Mouse (Mus musculus) liver, postnatal 0 days (tissue): ENCODE measurements around the gene Map2k2. TPM values are rescaled to one million over a fixed set of nuclear protein-coding genes. Genes with fewer than 3 reads are reported as not detected.

ENCODE experiments used
- ATAC-seq: fragments of 200-750 bp; cut with Nextera tagmentation; 2 replicates; pipeline ENCODE4 v1.8.0; 2017; ENCODE audit warnings: mild to moderate bottlenecking, moderate library complexity
- DNase-seq: peaks from one replicate; pipeline ENCODE4 v3.0.0-alpha.2; 2016
- H3K27ac ChIP-seq: fragments of 300-500 bp; sonication (generic); 2 replicates; pipeline ENCODE4 v1.5.1; 2014; ENCODE audit warnings: antibody characterized with exemption, moderate library complexity, mild to moderate bottlenecking, low read depth
- H3K27me3 ChIP-seq: fragments of 300-500 bp; sonication (generic); 2 replicates; pipeline ENCODE4 v1.6.1; 2014; ENCODE audit warnings: low read length, control low read depth, mixed read lengths; ENCODE audit not compliant: insufficient read depth
- H3K36me3 ChIP-seq: fragments of 300-500 bp; sonication (generic); replicated peaks from 2 replicates; pipeline ENCODE4 v1.6.1; 2014; ENCODE audit warnings: mild to moderate bottlenecking, control low read depth, low read length, moderate library complexity, mixed read lengths; ENCODE audit not compliant: insufficient read depth
- H3K4me1 ChIP-seq: fragments of 300-500 bp; sonication (generic); 2 replicates; pipeline ENCODE4 v1.6.1; 2014; ENCODE audit warnings: antibody characterized with exemption, mild to moderate bottlenecking, control low read depth; ENCODE audit not compliant: insufficient read depth
- H3K4me2 ChIP-seq: fragments of 300-500 bp; sonication (generic); 2 replicates; pipeline ENCODE4 v1.6.1; 2014; ENCODE audit warnings: low read depth, mild to moderate bottlenecking, low read length, moderate library complexity, mixed read lengths
- H3K4me3 ChIP-seq: fragments of 300-500 bp; sonication (generic); 2 replicates; pipeline ENCODE4 v1.5.1; 2014; ENCODE audit warnings: low read depth, low read length
- H3K9ac ChIP-seq: fragments of 300-500 bp; sonication (generic); replicated peaks from 2 replicates; pipeline ENCODE4 v1.6.1; 2014; ENCODE audit warnings: mild to moderate bottlenecking, moderate library complexity
- H3K9me3 ChIP-seq: fragments of 300-500 bp; sonication (generic); 2 replicates; pipeline ENCODE4 v1.6.1; 2016; ENCODE audit warnings: mild to moderate bottlenecking, control low read depth, low read length, mixed read lengths
- CTCF ChIP-seq: sonication (generic); IDR thresholded peaks from 2 replicates; pipeline ENCODE4 v1.5.1; 2016; ENCODE audit warnings: antibody characterized with exemption, low read depth
- EP300 ChIP-seq: IDR thresholded peaks from 2 replicates; pipeline ENCODE4 v1.6.1; 2016; ENCODE audit warnings: antibody characterized with exemption, low read depth, mild to moderate bottlenecking
- WGBS: fragments of 180-500 bp; shearing (Covaris S2); extraction: QIAGEN DNeasy Blood & Tissue Kit; methylation state at CpG from one replicate; pipeline ENCODE4 v1.1.7; 2014; ENCODE audit not compliant: insufficient replicate concordance; 5-methylcytosine and 5-hydroxymethylcytosine counted together
- polyA plus RNA-seq: library from polyadenylated mRNA; unstranded; fragments of >200 nt; fragmentation: Nextera tagmentation; extraction: Ambion mirVana; gene quantifications from 2 replicates; pipeline ENCODE4 v1.2.1, GENCODE M21; 2015

Gene Map2k2
- polyA plus RNA-seq, 1 experiment from 2014 or later, result 93.9 TPM

GRCm38 (mm10) chr10:81077916-81078315, 27.8 kb upstream of the Map2k2 start:
- Histone ChIP-seq H3K4me1 (no peaks in the 10 kb centered on the region), H3K36me3 (peaks cover 14% of the 10 kb centered on the region; the same call in 1 of the 2 replicates), H3K27ac (no peak overlapping the region), H3K9ac (no peak overlapping the region), H3K27me3 (no peaks in the 10 kb centered on the region), H3K9me3 (no peaks in the 10 kb centered on the region), H3K4me3 (no peak overlapping the region), H3K4me2 (no peak overlapping the region)
- no peak for TF ChIP-seq EP300
- no peak for TF ChIP-seq CTCF
- DNase-seq (no peak), ATAC-seq (no peak)
- 83% methylated on average over 11 of the region's 11 CpGs for WGBS

GRCm38 (mm10) chr10:81080008-81080655, 25.6 kb upstream of the Map2k2 start:
- no peaks in the 10 kb centered on the region for H3K9me3 ChIP-seq
- no peak for DNase-seq
- WGBS, result 90% methylated on average over 31 of the region's 31 CpGs

GRCm38 (mm10) chr10:81082168-81082960, 23.4 kb upstream of the Map2k2 start:
- ATAC-seq, result peak; percentile 51
- no peaks in the 10 kb centered on the region; the same call in 1 of the 2 replicates for H3K9me3 ChIP-seq
- no peaks in the 10 kb centered on the region for H3K27me3 ChIP-seq
- H3K36me3 ChIP-seq, result peaks cover 17% of the 10 kb centered on the region
- peak; percentile 87 for TF ChIP-seq CTCF
- no peak for TF ChIP-seq EP300
- no peak overlapping the region for H3K9ac ChIP-seq
- H3K4me3 ChIP-seq, result no peak overlapping the region
- DNase-seq, result peak; percentile 78
- no peak overlapping the region for H3K27ac ChIP-seq
- H3K4me2 ChIP-seq, result no peak overlapping the region
- WGBS, result 57% methylated on average over 7 of the region's 7 CpGs
- H3K4me1 ChIP-seq, result no peaks in the 10 kb centered on the region

More at GRCm38 (mm10) chr10:81080008-81080655, 25.6 kb upstream of the Map2k2 start:
- Histone ChIP-seq H3K36me3 (peaks cover 14% of the 10 kb centered on the region), H3K9ac (no peak overlapping the region), H3K4me1 (no peaks in the 10 kb centered on the region), H3K27ac (no peak overlapping the region), H3K4me3 (no peak overlapping the region), H3K4me2 (no peak overlapping the region), H3K27me3 (no peaks in the 10 kb centered on the region)
- TF ChIP-seq CTCF, result no peak
- TF ChIP-seq EP300, result no peak
- ATAC-seq, result no peak

- DNase-seq, result peak; percentile 56
- ATAC-seq, result no peak
- no peak overlapping the region for H3K9ac ChIP-seq
- 49% methylated on average over 2 of the region's 2 CpGs for WGBS
- H3K36me3 ChIP-seq, result peaks cover 18% of the 10 kb centered on the region
- no peaks in the 10 kb centered on the region for H3K27me3 ChIP-seq
- no peak overlapping the region for H3K4me3 ChIP-seq
- H3K9me3 ChIP-seq, result no peaks in the 10 kb centered on the region; the same call in 1 of the 2 replicates
- TF ChIP-seq CTCF, result peak; percentile 67
- TF ChIP-seq EP300, result no peak
- H3K4me2 ChIP-seq, result no peak overlapping the region
- H3K4me1 ChIP-seq, result peaks cover 6% of the 10 kb centered on the region; the same call in 1 of the 2 replicates
- no peak overlapping the region for H3K27ac ChIP-seq
These were observed 18.7 kb upstream of the Map2k2 start for GRCm38 (mm10) chr10:81087021-81087420.

GRCm38 (mm10) chr10:81089216-81089615, 16.5 kb upstream of the Map2k2 start:
- ATAC-seq, result no peak
- Histone ChIP-seq H3K4me3 (no peak overlapping the region), H3K27me3 (no peaks in the 10 kb centered on the region), H3K9ac (no peak overlapping the region), H3K36me3 (peaks cover 18% of the 10 kb centered on the region), H3K27ac (no peak overlapping the region), H3K4me2 (no peak overlapping the region), H3K9me3 (no peaks in the 10 kb centered on the region; the same call in 1 of the 2 replicates), H3K4me1 (peaks cover 14% of the 10 kb centered on the region; the same call in 1 of the 2 replicates)
- TF ChIP-seq EP300 (no peak), CTCF (no peak)
- WGBS, result 60% methylated on average over 2 of the region's 2 CpGs
- DNase-seq, result no peak

- Histone ChIP-seq H3K36me3 (peaks cover 18% of the 10 kb centered on the region), H3K4me1 (peaks cover 23% of the 10 kb centered on the region), H3K9me3 (no peaks in the 10 kb centered on the region; the same call in 1 of the 2 replicates), H3K4me2 (peak overlapping the region; percentile 69), H3K4me3 (peak overlapping the region; percentile 49), H3K9ac (peak overlapping the region; percentile 36; the same call in 1 of the 2 replicates), H3K27me3 (no peaks in the 10 kb centered on the region), H3K27ac (peak overlapping the region; percentile 95)
- DNase-seq (no peak), ATAC-seq (no peak)
- no peak for TF ChIP-seq CTCF
- no peak for TF ChIP-seq EP300
- 56% methylated on average over 7 of the region's 7 CpGs for WGBS
These were observed 15.1 kb upstream of the Map2k2 start for GRCm38 (mm10) chr10:81090621-81091020.
